Mouse (Mus musculus): ENCODE measurements at regions not wholly inside any gene's neighbourhood (a gene's known extent, or its start where the extent isn't known, plus 50 kb on each side); places are given as distances from the start of the nearest gene placed in this dataset.

DNA sequence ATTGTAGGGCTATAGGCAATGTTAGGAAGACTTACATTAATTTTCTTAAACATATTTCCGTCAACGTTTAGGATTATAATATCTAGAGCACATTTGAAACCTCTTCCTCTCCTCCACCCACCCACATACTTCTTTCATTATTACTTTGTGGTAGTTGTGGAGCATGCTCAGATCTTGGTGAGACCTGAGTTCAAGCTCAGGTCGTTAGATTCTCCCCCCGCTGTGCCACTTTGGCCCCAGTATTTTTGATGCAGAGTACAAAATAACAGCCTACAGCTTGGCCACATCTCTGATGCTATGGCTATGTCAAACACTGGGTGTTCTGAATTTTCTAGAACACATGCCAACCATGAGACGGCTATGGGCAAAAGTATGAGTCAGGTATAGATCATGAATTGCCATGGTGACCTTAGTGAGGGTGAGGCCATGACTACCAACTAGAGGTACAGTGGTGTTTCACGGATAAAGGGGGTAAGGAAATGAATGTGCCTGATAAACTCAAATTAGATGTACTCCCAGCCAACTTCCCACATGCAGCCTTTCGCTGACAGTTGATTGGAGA, 68.5 kb upstream of the H2afz start:
- DNase-seq (ENCODE audit: low read depth), result no peak

- no peak for DNase-seq (ENCODE audit: low read depth)
Observed at GRCm38 (mm10) chr3:137798769-137799168, 65.5 kb upstream of the H2afz start.

DNA sequence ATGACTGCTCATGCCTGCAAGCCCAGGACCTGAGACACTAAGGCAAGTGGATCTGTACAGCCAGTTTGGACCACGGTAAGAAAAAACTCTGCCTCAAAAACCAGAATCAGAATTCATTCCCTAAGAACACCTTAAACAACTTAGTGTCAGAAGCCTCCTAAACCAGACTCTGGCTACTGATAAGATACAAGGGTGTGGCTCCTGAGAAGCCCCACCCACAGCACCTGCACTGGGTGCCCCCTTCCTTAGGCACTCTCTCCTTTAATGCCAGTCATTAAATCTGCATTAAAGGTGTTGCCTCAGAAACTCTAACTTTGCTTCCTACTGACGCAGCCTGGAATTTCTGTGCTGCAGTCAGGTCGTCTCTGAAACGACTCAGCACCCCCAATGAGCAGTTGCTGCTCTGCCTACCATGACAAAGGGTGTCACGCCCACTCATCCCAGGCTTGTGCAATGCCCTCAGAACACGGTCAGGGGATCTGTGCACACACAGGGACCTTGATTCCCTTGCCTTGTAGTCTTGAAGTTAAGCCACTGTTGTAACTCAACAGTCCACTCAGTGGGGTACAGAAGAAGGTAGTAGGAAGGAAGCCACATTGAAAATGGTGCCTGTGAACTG, 62.8 kb upstream of the H2afz start:
- no peak for DNase-seq (ENCODE audit: low read depth)

- no peak for DNase-seq (ENCODE audit: low read depth)
Observed at GRCm38 (mm10) chr3:137807423-137807822, 56.9 kb upstream of the H2afz start.

DNA sequence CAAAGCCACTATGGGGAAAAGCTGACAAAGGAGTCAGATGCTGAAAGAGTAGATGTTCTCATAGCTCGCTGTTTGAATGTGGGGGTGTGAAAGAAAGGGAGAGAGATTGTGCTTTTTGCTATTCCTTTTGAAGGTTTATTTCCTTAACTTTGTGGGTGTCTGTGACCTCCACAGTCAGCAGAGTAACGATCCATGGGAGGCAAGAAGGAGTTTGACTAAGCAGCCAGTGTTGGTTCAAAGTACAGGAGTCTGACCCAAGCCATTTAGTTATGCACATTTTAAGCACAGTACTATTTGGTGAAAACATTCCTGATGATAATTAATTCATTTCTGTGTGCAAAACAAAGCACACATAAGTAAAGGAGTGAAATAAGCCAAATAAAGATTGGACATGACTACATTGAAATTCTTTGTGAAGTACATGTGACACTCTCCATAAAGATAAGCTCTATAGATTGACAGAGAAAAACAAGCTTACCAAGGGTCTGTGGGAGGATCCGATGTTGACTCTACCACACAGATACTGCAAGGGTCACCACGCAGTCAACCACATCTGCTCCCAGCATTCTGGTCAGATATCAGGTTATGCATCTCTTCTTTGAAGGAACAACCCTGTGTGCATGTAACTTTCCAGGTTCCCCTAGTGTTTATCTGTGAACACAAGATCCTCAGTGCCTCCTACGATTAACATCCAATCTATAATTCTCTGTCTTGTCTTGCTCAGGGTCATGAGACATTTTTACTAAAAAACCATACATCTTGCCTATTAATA, 56.2 kb upstream of the H2afz start:
- no peak for DNase-seq (ENCODE audit: low read depth)

- DNase-seq (ENCODE audit: low read depth), result no peak
Observed at GRCm38 (mm10) chr3:137810123-137810522, 54.2 kb upstream of the H2afz start.

Measured in c-Kit-positive CD71-negative TER-119-negative erythroid progenitor cells, embryonic 14.5 days (primary cell).